Mouse (Mus musculus) embryonic facial prominence, embryonic 13.5 days (tissue): ENCODE results near the gene Defa37. TPM values are rescaled to one million over a fixed set of nuclear protein-coding genes. Genes with fewer than 3 reads are reported as not detected.
"Not testable (repeated sequence)": the region's sequence is repeated elsewhere in the genome, so short reads cannot be mapped to it uniquely, and the experiment has no call there.

Experiments
- ATAC-seq: fragments of 200-750 bp; cut with Nextera tagmentation; 2 replicates; pipeline ENCODE4 v1.8.0; 2017; ENCODE audit warnings: low read depth; ENCODE audit not compliant: insufficient number of reproducible peaks, insufficient read depth, low FRiP score, low TSS enrichment
- H3K27ac ChIP-seq: fragments of 300-500 bp; sonication (generic); 2 replicates; pipeline ENCODE4 v1.5.1; 2015; ENCODE audit warnings: moderate library complexity, mild to moderate bottlenecking, inconsistent platforms
- H3K27me3 ChIP-seq: fragments of 300-500 bp; sonication (generic); 2 replicates; pipeline ENCODE4 v1.6.1; 2015; ENCODE audit warnings: mild to moderate bottlenecking, inconsistent platforms
- H3K36me3 ChIP-seq: fragments of 300-500 bp; sonication (generic); 2 replicates; pipeline ENCODE4 v1.6.1; 2015; ENCODE audit warnings: mild to moderate bottlenecking, inconsistent platforms
- H3K4me1 ChIP-seq: fragments of 300-500 bp; sonication (generic); 2 replicates; pipeline ENCODE4 v1.6.1; 2015; ENCODE audit warnings: inconsistent platforms
- H3K4me2 ChIP-seq: fragments of 300-500 bp; sonication (generic); 2 replicates; pipeline ENCODE4 v1.6.1; 2015; ENCODE audit warnings: moderate library complexity, mild to moderate bottlenecking, inconsistent platforms
- H3K4me3 ChIP-seq: fragments of 300-500 bp; sonication (generic); 2 replicates; pipeline ENCODE4 v1.5.1; 2015; ENCODE audit warnings: mild to moderate bottlenecking, inconsistent platforms
- H3K9ac ChIP-seq: fragments of 300-500 bp; sonication (generic); 2 replicates; pipeline ENCODE4 v1.6.1; 2015; ENCODE audit warnings: mild to moderate bottlenecking, inconsistent platforms
- H3K9me3 ChIP-seq: fragments of 300-500 bp; sonication (generic); 2 replicates; pipeline ENCODE4 v1.6.1; 2016; ENCODE audit warnings: inconsistent platforms
- WGBS: fragments of 180-500 bp; shearing (Covaris S2); methylation state at CpG from one replicate; pipeline ENCODE4 v1.1.7; 2015; ENCODE audit warnings: mixed read lengths; 5-methylcytosine and 5-hydroxymethylcytosine counted together
- polyA plus RNA-seq: library from polyadenylated mRNA; unstranded; fragments of >200 nt; fragmentation: Nextera tagmentation; extraction: Ambion mirVana; gene quantifications from 2 replicates; pipeline ENCODE4 v1.2.1, GENCODE M21; 2015

The Defa37 gene
- 1.3 TPM in 1 of 2 replicates, not detected in the other for polyA plus RNA-seq

GRCm38 (mm10) chr8:21565086-21565485, at the start of gene Defa37:
Gene Defa37, plus strand, starts transcription at chr8:21565386.
- not testable (repeated sequence) for H3K9ac ChIP-seq, H3K4me2 ChIP-seq, ATAC-seq, H3K4me1 ChIP-seq, H3K36me3 ChIP-seq, H3K27me3 ChIP-seq, H3K4me3 ChIP-seq, H3K9me3 ChIP-seq, H3K27ac ChIP-seq
- WGBS, result no CpG with 5 or more reads among the region's 1 CpGs

GRCm38 (mm10) chr8:21528732-21529131, 36.5 kb upstream of the Defa37 start, which contains the start of gene Defa32:
Gene Defa32, plus strand, starts transcription at chr8:21529032.
- H3K4me2 ChIP-seq, result not testable (repeated sequence)

DNA sequence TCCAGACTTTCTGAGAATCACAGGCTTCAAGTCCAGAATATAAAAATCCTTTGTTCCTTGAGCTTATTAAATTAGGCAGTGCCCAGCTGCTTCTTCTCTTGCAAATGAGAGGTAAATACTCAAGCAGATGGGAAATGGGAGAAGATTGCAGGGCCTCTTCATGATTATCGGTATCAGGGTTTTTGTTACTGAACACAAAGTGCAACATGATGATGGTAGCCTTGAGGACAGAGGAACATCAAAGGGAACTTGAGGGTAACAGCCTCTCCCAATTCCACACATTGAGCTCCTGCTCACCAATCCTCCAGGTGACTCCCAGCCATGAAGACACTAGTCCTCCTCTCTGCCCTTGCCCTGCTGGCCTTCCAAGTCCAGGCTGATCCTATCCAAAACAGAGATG, 17.5 kb downstream of the Defa37 start, which contains the start of gene Defa28:
Gene Defa28, plus strand, starts transcription at position 301 of the 400 bp plus-strand sequence.
- H3K4me1 ChIP-seq, H3K27me3 ChIP-seq, H3K27ac ChIP-seq, H3K4me2 ChIP-seq, H3K36me3 ChIP-seq, ATAC-seq, H3K9ac ChIP-seq, H3K9me3 ChIP-seq, H3K4me3 ChIP-seq: not testable (repeated sequence)
- WGBS, result no CpG with 5 or more reads among the region's 1 CpGs

More at GRCm38 (mm10) chr8:21528732-21529131, 36.5 kb upstream of the Defa37 start, which contains the start of gene Defa32:
- H3K9me3 ChIP-seq, H3K27ac ChIP-seq, H3K9ac ChIP-seq, H3K4me1 ChIP-seq, H3K27me3 ChIP-seq, H3K36me3 ChIP-seq, H3K4me3 ChIP-seq, ATAC-seq: not testable (repeated sequence)
- no CpG with 5 or more reads among the region's 2 CpGs for WGBS

DNA sequence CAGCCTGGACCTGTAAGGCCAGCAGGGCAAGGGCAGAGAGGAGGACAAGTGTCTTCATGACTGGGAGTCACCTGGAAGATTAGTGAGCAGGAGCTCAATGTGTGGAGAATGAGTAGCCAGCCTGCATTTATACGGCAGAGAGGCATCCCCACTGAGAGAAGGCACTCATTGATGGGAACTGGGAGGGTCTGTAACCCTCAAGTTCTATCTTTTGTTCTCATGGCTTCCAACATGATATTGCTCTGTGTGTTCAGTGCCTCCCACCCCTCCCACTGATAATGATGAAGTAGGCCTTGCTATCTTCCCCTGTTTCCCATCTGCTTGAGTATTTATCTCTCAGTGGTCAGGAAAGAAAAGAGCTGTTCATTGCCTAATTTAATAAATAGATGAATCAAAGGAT, 29.2 kb downstream of the Defa37 start, which contains the start of gene Gm7861:
Gene Gm7861, minus strand, starts transcription at position 101 of the 400 bp plus-strand sequence.
- H3K27me3 ChIP-seq, H3K36me3 ChIP-seq, H3K9me3 ChIP-seq, H3K4me1 ChIP-seq, ATAC-seq, H3K4me2 ChIP-seq, H3K9ac ChIP-seq, H3K27ac ChIP-seq, H3K4me3 ChIP-seq: not testable (repeated sequence)
- WGBS, result no CpG with 5 or more reads among the region's 1 CpGs

Other genes starting within 250 kb of the Defa37 start
- gene Defa27, start 249.8 kb upstream of the Defa37 start, polyA plus RNA-seq, result not detected in 2 replicates
- not detected in 2 replicates for gene Defa29, start 238.4 kb upstream of the Defa37 start, polyA plus RNA-seq
- 2.1 TPM in 1 of 2 replicates, not detected in the other for gene Defa2, start 186.9 kb upstream of the Defa37 start, polyA plus RNA-seq
- 1.1 TPM in 1 of 2 replicates, not detected in the other for gene Defa33, start 173.6 kb upstream of the Defa37 start, polyA plus RNA-seq
- not detected in 2 replicates for gene Defa36, start 138.0 kb upstream of the Defa37 start, polyA plus RNA-seq
- 0.83 TPM in 1 of 2 replicates, not detected in the other for gene Gm7849, start 108.8 kb upstream of the Defa37 start, polyA plus RNA-seq
- not detected in 2 replicates for gene Defa20, start 56.1 kb upstream of the Defa37 start, polyA plus RNA-seq
- gene Defa32, start 36.4 kb upstream of the Defa37 start, polyA plus RNA-seq, result not detected in 2 replicates
- gene Defa28, start 17.6 kb downstream of the Defa37 start, polyA plus RNA-seq, result not detected in 2 replicates
- not detected in 2 replicates for gene Gm7861, start 29.1 kb downstream of the Defa37 start, polyA plus RNA-seq
- gene Defa26, start 52.8 kb downstream of the Defa37 start, polyA plus RNA-seq, result not detected in 2 replicates
- not detected in 2 replicates for gene Defa17, start 90.4 kb downstream of the Defa37 start, polyA plus RNA-seq
- gene Defa34, start 100.4 kb downstream of the Defa37 start, polyA plus RNA-seq, result not detected in 2 replicates
- not detected in 2 replicates for gene AY761184, start 138.3 kb downstream of the Defa37 start, polyA plus RNA-seq
- 2.5 TPM in 1 of 2 replicates, not detected in the other for gene Defa24, start 169.1 kb downstream of the Defa37 start, polyA plus RNA-seq